24 mouse cellular contexts compared by ENCODE assay signal in the genomic region with DNA sequence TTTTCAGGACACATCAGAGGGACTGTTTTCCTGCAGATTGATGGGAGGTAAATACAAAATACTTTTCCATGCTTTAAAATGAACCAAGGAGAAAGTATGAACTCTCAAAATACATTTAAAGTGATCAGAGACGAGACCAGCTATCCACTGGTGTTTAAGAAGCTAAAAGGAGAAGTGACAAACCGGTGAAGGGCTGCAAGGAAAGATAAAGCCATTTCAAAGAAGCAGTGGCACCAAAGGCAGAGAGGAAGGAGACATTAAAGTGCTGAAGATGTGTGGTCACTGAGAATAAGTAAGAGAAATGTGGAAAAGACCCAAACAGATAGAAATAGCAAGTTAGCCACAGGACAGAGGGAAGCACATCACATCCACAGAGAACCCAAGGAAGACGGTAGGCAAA.
"Had no signal": no experiment of that assay in that cellular context is flagged by ENCODE, and none has a peak within 500 bp of the region (broad histone marks: within the 10 kb centered on the region; RNA-seq: fewer than 3 reads in every experiment).

No protein-coding gene starts in this region.

- ATAC-seq: hindbrain, embryonic 16.5 days; inflammation-experienced regulatory T-cells, adult 6 months; intestine, embryonic 15.5 days; intestine, postnatal 0 days had no signal

- H3K27me3 ChIP-seq: heart, embryonic 13.5 days; heart, embryonic 15.5 days; hindbrain, embryonic 12.5 days; intestine, embryonic 15.5 days; limb, embryonic 12.5 days had no signal

- H3K9me3 ChIP-seq: heart, embryonic 13.5 days; heart, embryonic 15.5 days; hindbrain, embryonic 10.5 days; hindbrain, embryonic 12.5 days; intestine, embryonic 15.5 days; limb, embryonic 10.5 days; limb, embryonic 12.5 days had no signal

- H3K4me3 ChIP-seq: heart, adult 2 months; heart, embryonic 13.5 days; heart, embryonic 15.5 days; hindbrain, embryonic 10.5 days; hindbrain, embryonic 12.5 days; intestine, embryonic 15.5 days; layer of hippocampus, adult 2 months; left cerebral cortex, adult 2 months; limb, embryonic 10.5 days; limb, embryonic 12.5 days had no signal

- H3K36me3 ChIP-seq: heart, embryonic 13.5 days; heart, embryonic 15.5 days; hindbrain, embryonic 10.5 days; hindbrain, embryonic 12.5 days; intestine, embryonic 15.5 days; limb, embryonic 10.5 days; limb, embryonic 12.5 days had no signal

- DNase-seq: gastrocnemius, postnatal 14 days; gastrocnemius, postnatal 36 days; heart, adult 11 months; heart, adult 2 months; heart, postnatal 14 days; heart, postnatal 36 days; kidney, adult 18-20 months; kidney, adult 8-10 months; kidney, postnatal 10 days; kidney, postnatal 25 days; kidney, postnatal 4 days; liver had no signal

- H3K4me1 ChIP-seq: intestine, embryonic 15.5 days; limb, embryonic 12.5 days had no signal
